Mouse (Mus musculus) kidney, embryonic 15.5 days (tissue): Measurements from ENCODE around the gene Cfap298. TPM values are rescaled to one million over a fixed set of nuclear protein-coding genes. Genes with fewer than 3 reads are reported as not detected.

ENCODE experiments used
- ATAC-seq: fragments of 200-750 bp; cut with Nextera tagmentation; replicated peaks from 2 replicates; pipeline ENCODE4 v1.8.0; 2017; ENCODE audit warnings: moderate TSS enrichment; ENCODE audit not compliant: low FRiP score
- H3K27ac ChIP-seq: fragments of 300-500 bp; sonication (generic); 2 replicates; pipeline ENCODE4 v1.5.1; 2015; ENCODE audit warnings: mild to moderate bottlenecking, inconsistent platforms
- H3K27me3 ChIP-seq: fragments of 300-500 bp; sonication (generic); 2 replicates; pipeline ENCODE4 v1.6.1; 2015; ENCODE audit warnings: inconsistent platforms
- H3K36me3 ChIP-seq: fragments of 300-500 bp; sonication (generic); 2 replicates; pipeline ENCODE4 v1.6.1; 2015; ENCODE audit warnings: inconsistent platforms
- H3K4me1 ChIP-seq: fragments of 300-500 bp; sonication (generic); 2 replicates; pipeline ENCODE4 v1.6.1; 2015; ENCODE audit warnings: inconsistent platforms
- H3K4me2 ChIP-seq: fragments of 300-500 bp; sonication (generic); 2 replicates; pipeline ENCODE4 v1.6.1; 2015; ENCODE audit warnings: moderate library complexity, mild to moderate bottlenecking, inconsistent platforms
- H3K4me3 ChIP-seq: fragments of 300-500 bp; sonication (generic); replicated peaks from 2 replicates; pipeline ENCODE4 v1.5.1; 2015; ENCODE audit warnings: mild to moderate bottlenecking, inconsistent platforms
- H3K9ac ChIP-seq: fragments of 300-500 bp; sonication (generic); 2 replicates; pipeline ENCODE4 v1.6.1; 2015; ENCODE audit warnings: mild to moderate bottlenecking, inconsistent platforms
- H3K9me3 ChIP-seq: fragments of 300-500 bp; sonication (generic); replicated peaks from 2 replicates; pipeline ENCODE4 v1.6.1; 2016; ENCODE audit warnings: inconsistent platforms
- WGBS: fragments of 180-500 bp; shearing (Covaris S2); methylation state at CpG from one replicate; pipeline ENCODE4 v1.1.7; 2015; ENCODE audit warnings: mixed read lengths; 5-methylcytosine and 5-hydroxymethylcytosine counted together
- polyA plus RNA-seq: library from polyadenylated mRNA; unstranded; fragments of >200 nt; fragmentation: Nextera tagmentation; extraction: Ambion mirVana; gene quantifications from 2 replicates; pipeline ENCODE4 v1.2.1, GENCODE M21; 2015

Cfap298 gene
- polyA plus RNA-seq, 1 experiment from 2014 or later: 37.0 TPM

DNA sequence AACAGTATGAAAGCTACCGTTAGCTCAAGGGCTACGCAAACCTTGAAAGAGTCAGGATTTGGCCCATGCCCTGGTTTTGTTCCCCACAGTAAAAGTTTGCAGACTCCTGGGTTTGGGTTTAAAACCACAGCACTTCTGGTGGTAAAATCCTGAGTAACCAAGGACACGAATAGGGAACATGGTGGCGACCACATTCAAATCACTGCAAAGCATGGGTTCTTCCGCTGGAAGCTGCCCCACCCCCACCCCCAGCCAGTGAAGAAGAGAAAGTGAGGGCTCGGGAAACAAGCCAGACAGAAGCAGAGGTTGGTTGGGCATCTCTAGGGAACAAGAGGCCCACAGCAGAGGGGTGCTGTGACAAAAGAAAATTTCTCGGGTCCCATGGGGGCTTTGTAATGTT is 27.7 kb downstream of the Cfap298 start:
- no peak overlapping the region for H3K9ac ChIP-seq
- H3K27ac ChIP-seq: no peak overlapping the region
- H3K4me3 ChIP-seq: no peak overlapping the region
- H3K9me3 ChIP-seq: no peaks in the 10 kb centered on the region
- no peaks in the 10 kb centered on the region for H3K36me3 ChIP-seq
- 0 out of 2 replicates have a peak, but pooled peaks cover 6% of the 10 kb centered on the region for H3K4me1 ChIP-seq
- H3K4me2 ChIP-seq: no peak overlapping the region
- ATAC-seq: no peak
- 72% methylated on average over 7 of the region's 7 CpGs for WGBS
- no peaks in the 10 kb centered on the region for H3K27me3 ChIP-seq

DNA sequence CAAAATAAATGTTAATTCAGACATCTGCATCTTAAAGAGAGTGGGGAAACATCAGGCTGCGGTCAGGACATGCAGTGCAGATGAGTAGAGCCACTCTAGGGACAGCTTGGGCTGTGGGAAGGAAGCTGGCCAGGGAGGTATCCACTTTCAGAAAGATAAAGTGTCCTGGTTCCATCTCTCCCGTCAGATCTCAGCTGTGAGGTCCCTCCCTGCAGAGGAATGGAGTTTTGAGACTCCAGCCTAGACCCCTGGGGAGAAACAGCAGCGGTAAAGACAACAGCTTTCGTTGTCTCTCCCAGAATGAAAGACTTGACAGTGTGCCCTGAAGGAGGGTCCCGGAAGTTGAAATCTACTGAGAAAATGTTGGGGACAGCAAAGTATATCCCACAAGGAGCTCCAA is 31.6 kb downstream of the Cfap298 start:
- no peak overlapping the region for H3K27ac ChIP-seq
- no peaks in the 10 kb centered on the region for H3K36me3 ChIP-seq
- 45% methylated on average over 5 of the region's 5 CpGs for WGBS
- ATAC-seq: no peak
- no peak overlapping the region for H3K4me2 ChIP-seq
- no peak overlapping the region for H3K9ac ChIP-seq
- 0 out of 2 replicates have a peak, but pooled peaks cover 6% of the 10 kb centered on the region for H3K4me1 ChIP-seq
- no peaks in the 10 kb centered on the region for H3K9me3 ChIP-seq
- no peak overlapping the region for H3K4me3 ChIP-seq
- H3K27me3 ChIP-seq: no peaks in the 10 kb centered on the region

DNA sequence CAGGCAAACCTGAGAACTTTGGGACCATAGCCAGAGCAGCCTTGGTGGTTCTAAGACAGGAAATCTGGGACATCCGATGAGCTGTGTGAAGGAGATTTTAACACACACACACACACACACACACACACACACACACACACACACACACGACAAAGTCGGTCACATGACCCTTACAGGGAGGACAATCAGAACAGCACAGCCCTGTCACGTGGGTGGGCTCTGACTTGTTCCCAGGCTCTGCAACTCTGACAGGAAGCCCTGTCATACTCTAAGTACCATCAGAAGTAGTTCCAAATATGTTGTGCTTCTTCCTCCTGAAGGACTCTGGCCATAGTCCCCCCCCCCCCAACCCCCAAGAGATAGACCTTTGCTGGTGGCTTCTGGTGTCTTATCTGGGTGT is 33.5 kb downstream of the Cfap298 start:
- no peaks in the 10 kb centered on the region for H3K27me3 ChIP-seq
- H3K36me3 ChIP-seq: no peaks in the 10 kb centered on the region
- H3K4me3 ChIP-seq: no peak overlapping the region
- H3K4me1 ChIP-seq: 0 out of 2 replicates have a peak, but pooled peaks cover 6% of the 10 kb centered on the region
- H3K4me2 ChIP-seq: no peak overlapping the region
- no peak overlapping the region for H3K27ac ChIP-seq
- no peak for ATAC-seq
- H3K9ac ChIP-seq: no peak overlapping the region
- 60% methylated on average over 4 of the region's 4 CpGs for WGBS
- no peaks in the 10 kb centered on the region for H3K9me3 ChIP-seq

DNA sequence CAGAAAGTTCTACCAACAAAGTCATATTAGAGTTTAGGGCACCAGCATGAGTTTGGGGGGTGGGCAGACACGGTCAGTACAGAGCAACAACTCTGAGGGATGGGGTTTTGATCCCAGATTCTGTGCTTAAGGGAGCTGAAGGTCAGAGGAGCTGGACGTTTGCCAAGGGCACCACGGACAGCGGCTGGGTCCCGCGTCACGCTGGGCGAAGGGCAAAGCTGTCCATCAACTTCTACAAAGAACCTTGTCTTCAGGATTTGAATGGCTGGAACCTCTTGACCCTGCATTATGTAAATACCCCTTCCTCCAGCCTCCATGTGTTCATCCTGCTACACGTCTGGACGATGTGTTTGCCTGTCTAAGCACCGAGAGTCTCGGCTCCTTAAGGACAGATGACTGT is 35.4 kb downstream of the Cfap298 start:
- 69% methylated on average over 12 of the region's 12 CpGs for WGBS

DNA sequence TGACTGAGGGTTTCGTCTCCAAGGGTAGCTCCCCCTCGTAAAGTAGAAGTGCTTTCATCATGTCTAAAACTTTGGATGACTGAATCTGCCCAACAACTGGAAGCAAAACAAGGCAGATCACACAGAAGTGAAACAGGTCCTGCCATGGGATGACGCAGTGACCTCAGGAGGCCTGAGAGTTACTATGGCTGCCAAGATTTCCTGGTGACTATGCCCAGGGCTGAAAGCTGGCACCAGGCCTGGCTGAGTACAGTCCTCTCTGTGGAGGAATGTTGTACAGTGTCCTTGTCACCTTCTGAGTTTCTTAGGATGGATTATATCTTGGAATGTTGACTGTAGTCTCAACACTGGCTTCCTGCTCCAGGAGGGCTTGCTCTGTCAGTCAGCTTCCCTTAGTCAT is 37.3 kb downstream of the Cfap298 start:
- 86% methylated on average over 3 of the region's 3 CpGs for whole genome bisulfite sequencing
- H3K4me3 ChIP-seq: no peak overlapping the region
- no peaks in the 10 kb centered on the region for H3K36me3 ChIP-seq

More for the DNA sequence above, 35.4 kb downstream of the Cfap298 start:
- Histone ChIP-seq H3K4me2 (no peak overlapping the region), H3K36me3 (no peaks in the 10 kb centered on the region), H3K27ac (no peak overlapping the region), H3K4me3 (no peak overlapping the region), H3K4me1 (0 out of 2 replicates have a peak, but pooled peaks cover 6% of the 10 kb centered on the region), H3K9me3 (no peaks in the 10 kb centered on the region), H3K9ac (no peak overlapping the region), H3K27me3 (no peaks in the 10 kb centered on the region)
- no peak for ATAC-seq

DNA sequence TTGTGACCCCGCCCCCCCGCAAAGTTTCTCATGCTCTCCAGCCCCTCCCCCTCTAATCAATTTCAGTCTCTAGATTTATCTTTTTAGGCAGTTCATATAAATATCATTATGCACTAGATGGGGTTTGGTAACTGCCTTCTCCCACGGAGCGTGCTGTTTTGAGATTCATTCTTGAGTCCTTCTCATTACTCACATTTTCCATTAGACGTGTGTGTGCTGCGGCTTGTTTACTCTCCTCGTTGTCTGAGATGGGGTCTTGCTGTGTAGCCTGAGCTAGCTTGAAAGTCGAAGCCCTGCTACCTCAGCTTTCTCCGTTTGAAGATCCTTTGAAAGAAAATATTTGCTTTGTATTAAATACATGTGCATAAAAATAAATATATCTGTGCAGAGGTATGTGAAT is 41.1 kb downstream of the Cfap298 start:
- no peak for ATAC-seq
- H3K4me3 ChIP-seq: no peak overlapping the region
- no peak overlapping the region for H3K4me2 ChIP-seq
- WGBS: 62% methylated on average over 9 of the region's 9 CpGs
- no peak overlapping the region for H3K9ac ChIP-seq
- H3K27me3 ChIP-seq: peaks cover 3% of the 10 kb centered on the region; the same call in 1 of the 2 replicates
- no peak overlapping the region for H3K27ac ChIP-seq
- H3K4me1 ChIP-seq: peaks cover 21% of the 10 kb centered on the region
- H3K9me3 ChIP-seq: no peaks in the 10 kb centered on the region
- no peaks in the 10 kb centered on the region for H3K36me3 ChIP-seq

More for the DNA sequence above, 37.3 kb downstream of the Cfap298 start:
- no peak for ATAC-seq
- no peak overlapping the region for H3K4me2 ChIP-seq
- no peaks in the 10 kb centered on the region for H3K27me3 ChIP-seq
- no peak overlapping the region for H3K27ac ChIP-seq
- no peak overlapping the region for H3K9ac ChIP-seq
- no peaks in the 10 kb centered on the region for H3K4me1 ChIP-seq
- no peaks in the 10 kb centered on the region for H3K9me3 ChIP-seq

DNA sequence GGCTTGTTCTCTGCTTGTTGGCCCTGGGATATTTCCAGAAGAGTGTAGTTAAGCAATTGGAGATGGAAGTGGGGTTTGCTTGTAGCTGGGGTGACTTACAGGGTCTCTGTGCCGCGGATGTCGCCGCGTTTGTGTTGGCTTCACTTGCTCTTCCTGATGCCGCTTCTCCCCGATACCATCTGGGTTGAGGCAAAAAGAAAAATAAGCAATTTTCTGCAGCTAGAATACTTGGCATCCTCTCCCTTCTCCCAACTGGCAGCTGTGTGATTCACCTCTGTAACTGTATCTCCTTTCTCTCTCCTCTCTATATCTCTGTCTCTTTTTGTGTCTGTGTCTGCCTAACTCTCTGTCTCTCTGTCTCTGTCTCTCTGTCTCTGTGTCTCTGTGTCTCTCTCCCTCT is 41.9 kb downstream of the Cfap298 start:
- Histone ChIP-seq H3K4me1 (peaks cover 21% of the 10 kb centered on the region), H3K27ac (no peak overlapping the region), H3K36me3 (no peaks in the 10 kb centered on the region), H3K27me3 (peaks cover 3% of the 10 kb centered on the region; the same call in 1 of the 2 replicates), H3K9me3 (no peaks in the 10 kb centered on the region), H3K4me3 (no peak overlapping the region), H3K9ac (no peak overlapping the region), H3K4me2 (no peak overlapping the region)
- ATAC-seq: no peak
- 73% methylated on average over 7 of the region's 7 CpGs for WGBS

DNA sequence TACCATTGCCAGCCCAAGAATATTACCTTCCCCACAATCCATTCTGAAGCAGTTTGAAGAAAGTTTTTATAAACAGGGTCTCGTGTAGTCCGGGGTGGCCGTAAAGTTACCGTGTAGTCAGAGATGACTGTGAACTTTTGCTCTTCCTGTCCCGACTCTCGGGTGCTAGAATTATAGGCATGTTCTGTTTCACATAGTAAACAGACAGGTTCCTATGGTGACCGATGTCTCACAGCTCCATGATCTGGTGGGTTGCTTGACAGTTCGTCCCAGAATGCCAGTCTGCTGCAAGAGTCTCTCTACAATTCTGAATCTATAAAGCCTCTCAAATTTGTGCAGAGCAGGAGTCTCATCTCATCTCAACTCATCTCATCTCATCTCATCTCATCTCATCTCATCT is 42.8 kb downstream of the Cfap298 start:
- H3K9ac ChIP-seq: no peak overlapping the region
- H3K4me1 ChIP-seq: peaks cover 21% of the 10 kb centered on the region
- no peaks in the 10 kb centered on the region for H3K36me3 ChIP-seq
- WGBS: 9% methylated on average over 8 of the region's 8 CpGs
- ATAC-seq: peak; percentile 50; the same call in 1 of the 2 replicates
- peaks cover 3% of the 10 kb centered on the region; the same call in 1 of the 2 replicates for H3K27me3 ChIP-seq
- H3K9me3 ChIP-seq: no peaks in the 10 kb centered on the region; the same call in 1 of the 2 replicates
- peak overlapping the region; percentile 43 for H3K4me2 ChIP-seq
- H3K27ac ChIP-seq: no peak overlapping the region
- no peak overlapping the region for H3K4me3 ChIP-seq

DNA sequence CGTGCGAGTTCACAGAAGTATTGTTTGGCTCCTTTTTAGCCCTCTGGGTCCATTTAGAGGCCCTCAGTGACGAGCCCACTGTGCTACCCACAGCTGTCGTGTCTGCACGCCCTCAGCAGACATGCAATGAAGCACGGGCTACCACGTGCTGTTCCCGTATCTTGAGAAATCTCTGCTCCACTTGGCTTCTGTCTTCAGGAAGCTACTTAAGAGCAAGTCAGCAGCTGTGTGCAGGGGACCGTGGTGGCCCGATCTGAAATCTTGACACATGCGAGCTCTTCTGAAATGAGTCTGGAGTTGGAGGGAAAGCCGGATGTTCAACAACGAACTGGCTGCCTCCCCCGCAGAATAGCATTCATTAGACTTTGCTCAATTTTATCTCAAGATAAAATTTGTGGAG is 43.3 kb downstream of the Cfap298 start:
- 20% methylated on average over 14 of the region's 14 CpGs for WGBS
- H3K9me3 ChIP-seq: no peaks in the 10 kb centered on the region; the same call in 1 of the 2 replicates
- H3K4me2 ChIP-seq: peak overlapping the region; percentile 43
- peaks cover 21% of the 10 kb centered on the region for H3K4me1 ChIP-seq
- H3K27ac ChIP-seq: peak overlapping the region; percentile 45; the same call in 1 of the 2 replicates
- peaks cover 3% of the 10 kb centered on the region; the same call in 1 of the 2 replicates for H3K27me3 ChIP-seq
- peak; percentile 75 for ATAC-seq
- no peaks in the 10 kb centered on the region for H3K36me3 ChIP-seq
- H3K4me3 ChIP-seq: no peak overlapping the region
- no peak overlapping the region for H3K9ac ChIP-seq

DNA sequence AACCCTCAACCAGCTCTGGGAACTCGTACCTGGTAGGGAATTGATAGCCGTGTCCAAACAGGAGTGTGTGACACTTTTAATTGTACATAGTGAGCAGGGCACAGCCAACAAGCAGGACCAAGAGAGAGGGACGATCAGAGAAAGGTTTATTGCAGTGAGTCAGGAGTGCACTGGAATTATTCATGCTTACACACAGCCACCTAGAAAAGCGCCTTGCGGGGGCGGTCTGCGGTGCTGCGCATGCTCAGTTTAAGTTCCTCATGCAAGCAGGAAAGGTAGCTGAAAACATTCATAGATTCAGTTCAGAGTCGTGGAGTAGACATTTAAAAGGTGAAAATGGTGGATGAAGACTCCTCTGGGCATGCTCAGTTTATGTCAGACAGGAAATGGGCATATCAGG is 44.2 kb downstream of the Cfap298 start:
- H3K27ac ChIP-seq: no peak overlapping the region
- peaks cover 3% of the 10 kb centered on the region; the same call in 1 of the 2 replicates for H3K27me3 ChIP-seq
- WGBS: 71% methylated on average over 9 of the region's 9 CpGs

DNA sequence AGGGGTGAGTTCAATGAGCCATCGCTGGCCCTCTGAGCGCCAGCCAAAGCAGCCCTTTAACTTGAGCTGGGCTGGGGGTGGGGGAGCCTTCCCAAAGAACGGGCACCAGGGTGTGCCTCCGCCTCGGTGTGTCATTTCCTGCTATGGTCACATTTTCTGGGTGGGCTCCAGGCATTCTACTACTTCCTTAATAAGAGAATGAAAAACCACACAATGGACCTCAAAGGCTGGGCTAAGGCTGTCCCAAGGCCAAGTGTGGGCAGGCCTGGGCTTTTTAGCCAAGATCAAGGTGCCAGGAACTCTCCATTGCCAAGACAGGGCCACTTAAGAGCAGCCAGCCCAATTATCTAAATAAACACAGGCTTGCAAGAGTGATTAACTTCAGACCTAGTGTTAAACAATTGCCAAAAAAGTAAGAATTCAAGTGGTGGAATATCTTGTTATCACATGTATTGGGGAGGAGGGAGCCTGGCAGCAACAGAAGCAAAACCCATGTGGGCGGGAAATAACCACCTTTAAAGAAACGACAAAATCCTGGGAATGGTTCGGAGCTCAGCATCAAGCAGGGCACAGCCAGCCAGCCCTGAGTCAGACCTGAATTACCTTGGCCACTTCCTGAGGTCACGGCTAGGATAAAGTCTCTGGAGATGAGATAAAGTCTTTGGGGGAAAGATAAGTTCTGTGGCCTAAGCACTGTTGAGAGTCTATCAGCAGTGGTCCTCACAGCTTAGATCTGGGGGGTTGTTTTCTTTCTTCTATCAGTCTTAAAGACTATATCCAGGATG is 48.9 kb downstream of the Cfap298 start:
- peaks cover 22% of the 10 kb centered on the region for H3K4me1 ChIP-seq
- H3K9me3 ChIP-seq: no peaks in the 10 kb centered on the region; the same call in 1 of the 2 replicates
- H3K4me2 ChIP-seq: no peak overlapping the region
- 67% methylated on average over 9 of the region's 9 CpGs for WGBS
- no peak overlapping the region for H3K4me3 ChIP-seq
- peaks cover 3% of the 10 kb centered on the region; the same call in 1 of the 2 replicates for H3K27me3 ChIP-seq
- H3K36me3 ChIP-seq: no peaks in the 10 kb centered on the region
- no peak for ATAC-seq
- H3K27ac ChIP-seq: no peak overlapping the region
- no peak overlapping the region for H3K9ac ChIP-seq

More for the DNA sequence above, 44.2 kb downstream of the Cfap298 start:
- no peak overlapping the region for H3K4me3 ChIP-seq
- no peaks in the 10 kb centered on the region; the same call in 1 of the 2 replicates for H3K9me3 ChIP-seq
- H3K4me1 ChIP-seq: peaks cover 23% of the 10 kb centered on the region
- no peak overlapping the region for H3K4me2 ChIP-seq
- H3K36me3 ChIP-seq: no peaks in the 10 kb centered on the region
- no peak; the same call in 1 of the 2 replicates for ATAC-seq
- H3K9ac ChIP-seq: no peak overlapping the region

DNA sequence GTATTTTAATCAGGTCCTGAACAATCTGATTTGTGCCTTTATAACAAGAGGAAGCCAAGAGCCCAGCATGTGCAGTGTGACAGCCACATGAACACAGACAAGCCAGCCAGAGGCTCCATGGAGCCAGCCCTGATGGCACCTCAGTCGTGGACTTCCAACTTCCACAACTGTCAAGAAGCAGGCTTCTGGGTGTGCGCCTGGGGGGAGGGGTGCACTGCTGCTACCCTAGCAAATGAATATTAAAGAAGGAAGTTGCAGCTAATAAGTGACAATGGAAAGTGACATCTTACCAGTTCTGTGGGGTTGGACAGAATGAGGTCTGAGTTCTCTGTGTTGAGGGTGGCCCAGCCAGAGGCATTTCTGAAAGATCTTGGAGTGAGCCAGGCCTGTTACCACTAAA is 49.6 kb downstream of the Cfap298 start:
- Histone ChIP-seq H3K27me3 (peaks cover 2% of the 10 kb centered on the region; the same call in 1 of the 2 replicates), H3K9ac (no peak overlapping the region), H3K9me3 (no peaks in the 10 kb centered on the region; the same call in 1 of the 2 replicates), H3K36me3 (no peaks in the 10 kb centered on the region), H3K27ac (no peak overlapping the region), H3K4me3 (no peak overlapping the region), H3K4me2 (no peak overlapping the region), H3K4me1 (peaks cover 16% of the 10 kb centered on the region)
- 81% methylated on average over 2 of the region's 2 CpGs for WGBS
- no peak for ATAC-seq
